Mouse (Mus musculus): ENCODE results near the gene Faf1.

DNA sequence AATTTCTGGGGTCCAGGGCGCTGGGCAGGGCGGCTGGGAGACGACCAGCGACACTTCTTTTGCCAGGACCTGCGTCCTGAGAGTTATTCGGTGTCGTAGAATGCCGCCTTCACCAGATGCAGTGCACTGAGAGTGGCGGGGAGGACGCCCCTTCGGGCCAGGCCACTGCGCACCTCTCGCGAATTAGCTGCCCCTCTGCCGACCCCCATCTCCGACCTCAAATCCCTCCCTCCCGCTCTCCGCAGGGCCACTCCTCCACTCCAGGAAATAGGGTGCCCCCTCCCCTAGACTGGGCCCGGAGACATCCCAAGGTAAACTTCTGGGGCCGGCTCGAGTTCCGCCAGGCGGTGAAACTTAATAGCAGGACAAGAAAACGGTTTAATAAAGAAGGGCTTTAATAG lies 307.6 kb downstream of the Faf1 start:
- TF ChIP-seq EP300 (IDR thresholded peaks at IDR 0.05; ENCODE audit: insufficient read depth, low read depth, low read length) (no peak), CTCF (IDR thresholded peaks at IDR 0.05; ENCODE audit: low read depth, low read length) (no peak)

Data from ES-Bruce4 (cell line).